Mouse (Mus musculus) forebrain, embryonic 16.5 days (tissue): Measurements from ENCODE around the gene Nhlh1. TPM values are rescaled to one million over a fixed set of nuclear protein-coding genes. Genes with fewer than 3 reads are reported as not detected.

Source experiments
- ATAC-seq: fragments of 200-750 bp; cut with Nextera tagmentation; 2 replicates; pipeline ENCODE4 v1.8.0; 2017; ENCODE audit warnings: mild to moderate bottlenecking, moderate library complexity
- H3K27ac ChIP-seq: fragments of 300-500 bp; sonication (generic); 2 replicates; pipeline ENCODE4 v1.5.1; 2014; ENCODE audit warnings: low read length, control low read depth
- H3K27me3 ChIP-seq: fragments of 300-500 bp; sonication (generic); replicated peaks from 2 replicates; pipeline ENCODE4 v1.6.1; 2014; ENCODE audit warnings: low read length; ENCODE audit not compliant: control insufficient read depth, insufficient read depth
- H3K36me3 ChIP-seq: fragments of 300-500 bp; sonication (generic); 2 replicates; pipeline ENCODE4 v1.6.1; 2014; ENCODE audit not compliant: control insufficient read depth, insufficient read depth
- H3K4me1 ChIP-seq: fragments of 300-500 bp; sonication (generic); replicated peaks from 2 replicates; pipeline ENCODE4 v1.6.1; 2014; ENCODE audit warnings: low read length; ENCODE audit not compliant: control insufficient read depth, insufficient read depth
- H3K4me2 ChIP-seq: fragments of 300-500 bp; sonication (generic); 2 replicates; pipeline ENCODE4 v1.6.1; 2014; ENCODE audit warnings: mild to moderate bottlenecking, low read length, control low read depth
- H3K4me3 ChIP-seq: fragments of 300-500 bp; sonication (generic); replicated peaks from 2 replicates; pipeline ENCODE4 v1.5.1; 2014; ENCODE audit warnings: mild to moderate bottlenecking, low read length, control low read depth
- H3K9ac ChIP-seq: fragments of 300-500 bp; sonication (generic); replicated peaks from 2 replicates; pipeline ENCODE4 v1.6.1; 2014; ENCODE audit warnings: low read depth, low read length, control low read depth
- H3K9me3 ChIP-seq: fragments of 300-500 bp; sonication (generic); 2 replicates; pipeline ENCODE4 v1.6.1; 2016; ENCODE audit warnings: low read length; ENCODE audit not compliant: control insufficient read depth
- WGBS: fragments of 180-500 bp; shearing (Covaris S2); extraction: QIAGEN DNeasy Blood & Tissue Kit; methylation state at CpG from one replicate; pipeline ENCODE4 v1.1.7; 2014; 5-methylcytosine and 5-hydroxymethylcytosine counted together
- polyA plus RNA-seq: library from polyadenylated mRNA; unstranded; fragments of >200 nt; fragmentation: Nextera tagmentation; extraction: Ambion mirVana; gene quantifications from 2 replicates; pipeline ENCODE4 v1.2.1, GENCODE M21; 2015

The Nhlh1 gene
- polyA plus RNA-seq, 1 experiment from 2014 or later, result 2.0 TPM

DNA sequence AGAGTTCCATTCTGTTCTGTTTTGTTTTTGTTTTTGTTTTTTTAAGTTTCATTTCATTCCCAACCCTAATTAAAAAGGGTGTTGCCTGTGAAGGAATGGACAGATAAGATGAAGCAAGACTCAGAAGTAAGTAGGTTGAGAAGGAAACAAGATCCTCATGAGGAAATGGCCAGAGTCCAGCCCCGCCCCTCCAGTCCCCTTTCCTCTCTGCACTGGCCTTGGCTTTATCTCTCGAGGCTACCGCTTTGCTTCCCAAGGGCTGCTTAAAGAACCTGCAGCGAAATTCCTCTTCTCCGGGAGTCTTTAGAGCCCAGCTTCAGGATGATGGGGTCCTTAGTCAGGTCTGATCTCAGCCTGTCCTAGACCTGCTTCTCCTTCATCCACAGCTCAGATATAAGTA is 20.6 kb upstream of the Nhlh1 start:
- 77% methylated on average over 5 of the region's 5 CpGs for WGBS
- no peak overlapping the region for H3K9ac ChIP-seq
- H3K9me3 ChIP-seq, result no peaks in the 10 kb centered on the region
- H3K27ac ChIP-seq, result no peak overlapping the region
- no peaks in the 10 kb centered on the region for H3K27me3 ChIP-seq
- H3K4me2 ChIP-seq, result no peak overlapping the region
- ATAC-seq, result no peak
- peaks cover 21% of the 10 kb centered on the region for H3K36me3 ChIP-seq
- H3K4me1 ChIP-seq, result peaks cover 5% of the 10 kb centered on the region
- H3K4me3 ChIP-seq, result no peak overlapping the region

DNA sequence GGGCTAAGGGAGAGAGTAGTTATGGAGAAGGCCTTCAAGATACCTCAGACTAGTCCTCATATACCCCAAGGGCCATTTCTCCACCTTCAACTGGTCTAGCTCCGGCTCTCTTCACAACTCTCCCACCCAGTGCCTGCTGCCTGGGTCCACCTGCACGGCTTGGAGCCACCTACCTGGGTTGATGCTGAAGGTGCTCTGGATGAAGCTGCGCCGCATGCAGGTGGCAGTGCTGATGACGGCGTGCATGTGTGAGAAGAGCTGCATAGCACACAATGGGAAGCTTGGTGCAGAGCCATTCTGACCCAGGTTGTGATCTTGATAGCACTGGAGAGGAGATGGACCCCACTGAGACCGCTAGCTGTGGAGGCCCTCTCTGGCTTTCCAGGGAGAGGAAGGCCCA is 15.2 kb upstream of the Nhlh1 start:
- no peak overlapping the region for H3K27ac ChIP-seq
- H3K27me3 ChIP-seq, result no peaks in the 10 kb centered on the region
- H3K4me2 ChIP-seq, result no peak overlapping the region
- no peak overlapping the region for H3K9ac ChIP-seq
- no peak for ATAC-seq
- peaks cover 60% of the 10 kb centered on the region for H3K36me3 ChIP-seq
- H3K9me3 ChIP-seq, result no peaks in the 10 kb centered on the region
- 95% methylated on average over 7 of the region's 7 CpGs for WGBS
- no peaks in the 10 kb centered on the region; the same call in 1 of the 2 replicates for H3K4me1 ChIP-seq
- no peak overlapping the region for H3K4me3 ChIP-seq

DNA sequence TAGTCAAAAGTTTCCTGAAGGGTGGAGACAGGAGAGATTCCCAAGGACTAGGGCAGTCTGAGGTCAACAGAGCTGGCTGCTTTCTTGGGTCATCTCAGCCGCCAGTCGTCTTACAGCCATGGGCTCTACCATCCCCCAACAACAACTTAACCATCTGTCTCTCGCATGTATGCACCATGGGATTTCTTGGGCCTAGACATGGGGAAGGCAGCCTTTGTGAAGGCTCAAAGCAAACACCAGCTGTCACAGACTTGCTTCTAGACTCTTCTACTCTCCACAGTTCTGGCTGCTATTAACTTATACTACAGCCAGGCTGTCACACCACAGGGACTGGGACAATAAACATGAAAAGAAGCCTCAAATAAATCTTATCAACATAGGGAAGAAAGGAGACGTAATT is 14.2 kb upstream of the Nhlh1 start:
- H3K4me3 ChIP-seq, result no peak overlapping the region
- H3K27ac ChIP-seq, result peak overlapping the region; percentile 62
- no peak overlapping the region for H3K4me2 ChIP-seq
- WGBS, result 63% methylated on average over 4 of the region's 4 CpGs
- no peak overlapping the region for H3K9ac ChIP-seq
- ATAC-seq, result peak; percentile 79
- no peaks in the 10 kb centered on the region for H3K9me3 ChIP-seq
- peaks cover 69% of the 10 kb centered on the region for H3K36me3 ChIP-seq
- no peaks in the 10 kb centered on the region for H3K27me3 ChIP-seq
- no peaks in the 10 kb centered on the region; the same call in 1 of the 2 replicates for H3K4me1 ChIP-seq

DNA sequence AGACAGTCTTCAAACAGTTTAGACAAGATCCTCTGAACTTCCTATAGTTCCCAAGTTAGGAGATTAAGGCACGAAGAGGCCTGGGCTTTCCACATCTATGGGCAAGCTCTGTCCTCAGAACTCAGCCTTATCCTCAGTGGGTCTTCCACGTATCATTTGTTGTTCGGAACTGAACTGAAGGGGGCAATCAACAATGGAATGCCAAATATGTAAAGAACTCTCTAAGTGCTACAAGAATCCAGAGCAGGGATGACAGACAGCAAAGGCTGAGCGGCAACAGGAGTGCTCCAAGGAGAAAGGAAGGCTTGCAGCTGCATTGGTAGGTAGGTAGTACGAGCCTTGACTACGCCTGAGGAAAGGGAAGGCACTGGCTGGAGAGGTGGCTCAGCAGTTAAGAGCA is 12.9 kb upstream of the Nhlh1 start:
- ATAC-seq, result no peak
- Histone ChIP-seq H3K4me1 (no peaks in the 10 kb centered on the region; the same call in 1 of the 2 replicates), H3K36me3 (peaks cover 76% of the 10 kb centered on the region), H3K4me3 (no peak overlapping the region), H3K9ac (no peak overlapping the region), H3K4me2 (no peak overlapping the region), H3K27ac (no peak overlapping the region), H3K27me3 (no peaks in the 10 kb centered on the region), H3K9me3 (no peaks in the 10 kb centered on the region)
- 88% methylated on average over 6 of the region's 6 CpGs for WGBS

DNA sequence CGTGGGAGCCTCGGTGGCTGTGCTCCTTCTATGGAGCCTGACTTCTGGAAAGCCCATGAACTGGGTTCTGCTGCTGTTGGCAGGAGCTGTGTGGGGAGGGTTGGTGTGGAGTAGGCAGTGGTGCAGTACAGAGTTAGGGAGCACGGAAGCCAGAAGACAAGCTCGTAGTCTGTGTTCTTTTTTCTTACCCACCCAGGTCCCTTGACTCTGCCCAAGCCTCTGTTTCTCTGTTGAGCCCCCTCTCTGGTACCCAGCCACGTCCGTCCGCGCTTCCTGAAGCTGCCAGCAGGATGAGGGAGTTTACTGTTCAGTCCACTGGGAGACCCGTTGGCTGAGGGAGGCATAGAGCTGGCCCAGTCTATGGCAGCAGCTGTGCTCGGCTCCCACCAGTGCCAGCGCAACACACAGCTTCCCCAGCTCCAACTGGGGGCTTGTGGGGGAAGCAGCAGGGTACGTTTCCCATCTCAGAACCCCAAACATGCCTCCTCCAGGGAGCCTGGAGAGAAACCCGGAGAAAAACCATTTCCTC is 7.3 kb upstream of the Nhlh1 start:
- Histone ChIP-seq H3K36me3 (peaks cover 36% of the 10 kb centered on the region), H3K9ac (0 out of 2 replicates have a peak overlapping the region, but pooled peaks have one; percentile 6), H3K27ac (peak overlapping the region; percentile 52; the same call in 1 of the 2 replicates), H3K4me3 (no peak overlapping the region), H3K9me3 (no peaks in the 10 kb centered on the region), H3K4me2 (no peak overlapping the region), H3K27me3 (no peaks in the 10 kb centered on the region), H3K4me1 (peaks cover 6% of the 10 kb centered on the region)
- peak; percentile 68 for ATAC-seq
- WGBS, result 59% methylated on average over 13 of the region's 13 CpGs

DNA sequence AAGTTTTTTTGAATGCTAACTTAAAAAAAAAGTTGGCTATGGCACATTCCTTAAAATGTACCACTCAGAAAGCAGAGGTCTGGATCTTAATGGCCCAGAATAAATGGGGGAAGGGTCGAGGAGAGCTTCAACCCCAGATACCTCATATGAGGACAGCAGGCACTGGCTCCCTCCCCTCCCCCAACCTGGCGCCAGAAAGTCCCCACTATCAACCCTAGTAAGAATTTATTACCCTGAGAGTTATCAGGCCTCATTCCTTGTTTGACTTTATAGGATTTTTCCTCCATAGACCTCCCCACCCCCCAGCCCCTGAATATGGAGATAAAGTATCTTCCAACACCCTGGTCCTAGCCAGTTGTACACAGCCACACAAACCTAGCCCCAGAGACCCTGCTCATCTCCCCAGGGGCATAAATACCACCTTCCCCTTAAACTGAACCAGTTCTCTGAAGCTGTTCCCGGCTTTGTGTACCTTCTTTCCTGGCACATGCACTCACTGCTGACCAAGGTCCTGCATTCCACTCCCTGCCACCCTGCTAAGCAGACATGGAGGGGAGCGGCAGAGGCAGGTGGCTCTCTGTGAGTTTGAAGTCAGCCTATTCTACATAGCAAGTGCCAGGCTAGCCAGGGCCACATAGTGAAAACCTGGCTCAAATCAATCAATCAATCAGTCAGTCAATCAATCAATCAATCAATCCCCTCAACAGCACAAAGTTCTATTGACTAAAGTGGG is 6.1 kb upstream of the Nhlh1 start:
- Histone ChIP-seq H3K9me3 (no peaks in the 10 kb centered on the region), H3K36me3 (peaks cover 27% of the 10 kb centered on the region), H3K9ac (no peak overlapping the region), H3K27me3 (no peaks in the 10 kb centered on the region), H3K4me3 (no peak overlapping the region), H3K27ac (no peak overlapping the region), H3K4me1 (peaks cover 13% of the 10 kb centered on the region), H3K4me2 (no peak overlapping the region)
- ATAC-seq, result no peak
- 63% methylated on average over 4 of the region's 4 CpGs for WGBS

DNA sequence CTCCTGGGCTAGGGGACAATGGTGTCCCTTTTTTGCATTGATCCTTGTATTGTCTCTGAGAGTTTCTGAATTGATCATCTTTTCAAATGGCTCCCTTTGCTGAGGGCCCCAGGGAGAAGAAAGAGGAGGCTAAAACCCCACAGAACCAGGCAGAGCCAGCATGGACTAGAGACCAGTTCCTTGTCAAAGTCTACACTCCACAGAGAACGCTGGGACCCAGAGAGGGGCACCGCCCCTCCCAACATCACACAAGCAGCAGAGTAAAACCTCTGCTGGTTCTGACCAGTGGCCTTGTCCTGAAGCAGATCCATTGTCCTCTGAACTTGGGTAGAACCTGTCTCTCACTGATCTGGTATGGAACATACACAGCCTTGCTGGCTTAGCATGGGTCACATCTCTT is 4.7 kb upstream of the Nhlh1 start:
- H3K27me3 ChIP-seq, result no peaks in the 10 kb centered on the region
- H3K36me3 ChIP-seq, result peaks cover 13% of the 10 kb centered on the region
- WGBS, result 88% methylated on average over 2 of the region's 2 CpGs
- no peak overlapping the region for H3K4me3 ChIP-seq
- ATAC-seq, result no peak
- H3K27ac ChIP-seq, result no peak overlapping the region
- H3K9ac ChIP-seq, result no peak overlapping the region
- H3K9me3 ChIP-seq, result no peaks in the 10 kb centered on the region
- no peak overlapping the region for H3K4me2 ChIP-seq
- H3K4me1 ChIP-seq, result peaks cover 20% of the 10 kb centered on the region

DNA sequence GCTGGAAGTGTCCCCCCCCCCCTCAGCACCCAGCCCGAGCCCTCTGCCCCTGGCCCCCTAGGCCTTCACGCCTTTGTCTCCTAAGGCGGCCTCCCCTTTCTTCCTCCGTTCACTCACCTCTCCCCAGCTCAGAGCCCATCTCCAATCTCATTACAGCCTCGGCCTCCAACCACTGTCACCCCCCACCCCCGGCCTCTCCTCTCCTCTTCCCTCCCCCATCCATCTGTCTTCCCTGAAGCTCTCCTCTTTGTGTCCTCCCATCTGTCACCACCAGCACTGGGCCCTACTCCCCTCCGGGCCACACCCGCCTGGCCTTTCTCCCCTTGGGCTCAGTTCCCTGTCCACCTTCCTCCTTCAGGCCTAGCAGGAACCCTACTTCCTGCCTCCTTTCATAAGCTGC is 3.8 kb upstream of the Nhlh1 start:
- 0 out of 2 replicates have a peak, but pooled peaks have one; percentile 4 for ATAC-seq
- H3K4me2 ChIP-seq, result no peak overlapping the region
- H3K27ac ChIP-seq, result 0 out of 2 replicates have a peak overlapping the region, but pooled peaks have one; percentile 5
- H3K9me3 ChIP-seq, result no peaks in the 10 kb centered on the region
- H3K9ac ChIP-seq, result no peak overlapping the region
- no peak overlapping the region for H3K4me3 ChIP-seq
- peaks cover 21% of the 10 kb centered on the region for H3K4me1 ChIP-seq
- no peaks in the 10 kb centered on the region for H3K27me3 ChIP-seq
- H3K36me3 ChIP-seq, result peaks cover 6% of the 10 kb centered on the region
- WGBS, result 11% methylated on average over 8 of the region's 8 CpGs

DNA sequence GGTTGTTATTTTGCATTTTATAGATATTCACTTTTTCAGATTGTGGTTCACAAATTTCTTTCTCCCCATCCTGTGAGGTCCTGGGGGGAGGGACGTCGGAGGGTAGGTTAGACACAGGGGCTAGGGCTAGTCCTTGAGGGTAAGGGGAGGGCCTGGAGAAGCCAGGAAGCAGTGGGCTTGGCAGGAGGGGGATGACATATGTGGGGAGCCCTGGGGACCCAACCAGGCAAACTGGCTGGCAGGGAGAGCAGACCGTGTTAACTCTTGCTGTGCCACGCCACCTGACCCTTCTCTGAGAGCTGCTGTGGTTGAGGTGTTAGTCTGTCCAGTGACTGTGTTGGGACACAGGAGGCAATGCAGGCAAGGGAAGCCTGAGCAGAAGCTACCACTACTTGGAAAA is 3.3 kb upstream of the Nhlh1 start:
- Histone ChIP-seq H3K4me2 (no peak overlapping the region), H3K4me3 (no peak overlapping the region), H3K9me3 (no peaks in the 10 kb centered on the region), H3K27ac (0 out of 2 replicates have a peak overlapping the region, but pooled peaks have one; percentile 5), H3K27me3 (no peaks in the 10 kb centered on the region), H3K36me3 (peaks cover 6% of the 10 kb centered on the region), H3K9ac (no peak overlapping the region), H3K4me1 (peaks cover 24% of the 10 kb centered on the region)
- ATAC-seq, result peak; percentile 45
- 41% methylated on average over 4 of the region's 4 CpGs for WGBS
